Mouse (Mus musculus) small intestine, adult 2 months (tissue): ENCODE measurements around the gene Arl2.

Experiments used
- CTCF ChIP-seq: fragments of 200-500 bp; IDR thresholded peaks from 2 replicates; pipeline ENCODE4 v1.5.1; 2012; ENCODE audit warnings: low read depth, mild to moderate bottlenecking, control low read depth, inconsistent platforms, low read length, moderate library complexity, mixed read lengths; ENCODE audit not compliant: insufficient replicate concordance, insufficient read length; ENCODE audit errors: extremely low read depth
- POLR2A ChIP-seq: fragments of 200-500 bp; IDR thresholded peaks from 2 replicates; pipeline ENCODE4 v1.6.1; 2012; ENCODE audit warnings: low read depth, mild to moderate bottlenecking, control low read depth, inconsistent platforms, low read length, moderate library complexity

DNA sequence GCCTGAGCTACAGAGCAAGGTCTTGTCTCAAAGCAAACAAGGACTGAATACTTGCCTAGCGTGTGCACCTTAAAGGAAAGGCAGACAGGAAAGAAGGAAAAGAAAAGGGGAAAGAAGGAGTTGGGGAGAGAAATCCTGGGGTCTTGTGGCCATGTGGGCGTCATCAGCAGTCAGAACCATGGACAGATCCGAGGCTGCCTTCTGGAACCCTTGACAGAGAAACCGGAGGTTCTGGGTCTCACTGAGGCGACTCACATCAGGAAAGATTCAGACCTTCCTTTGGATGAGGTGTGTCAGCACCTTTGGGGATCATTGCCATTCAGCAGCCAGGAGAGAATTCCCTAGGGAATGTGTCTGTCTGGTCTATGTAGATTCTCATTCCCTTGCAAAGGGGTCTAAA is 40.3 kb upstream of the Arl2 start:
- TF ChIP-seq CTCF (no peak), POLR2A (no peak)
